Mouse (Mus musculus) frontal cortex, postnatal 25 days (tissue): ENCODE results near the gene Fndc3b.

Experiments
- DNase-seq, 2 experiments: peaks; one replicate each; pipeline ENCODE4 v3.0.0; 2022; ENCODE audit warnings: low spot score in 2 of 2

The Fndc3b gene

GRCm38 (mm10) chr3:27621176-27621575, 89.9 kb downstream of the Fndc3b start:
- DNase-seq = no peak

DNA sequence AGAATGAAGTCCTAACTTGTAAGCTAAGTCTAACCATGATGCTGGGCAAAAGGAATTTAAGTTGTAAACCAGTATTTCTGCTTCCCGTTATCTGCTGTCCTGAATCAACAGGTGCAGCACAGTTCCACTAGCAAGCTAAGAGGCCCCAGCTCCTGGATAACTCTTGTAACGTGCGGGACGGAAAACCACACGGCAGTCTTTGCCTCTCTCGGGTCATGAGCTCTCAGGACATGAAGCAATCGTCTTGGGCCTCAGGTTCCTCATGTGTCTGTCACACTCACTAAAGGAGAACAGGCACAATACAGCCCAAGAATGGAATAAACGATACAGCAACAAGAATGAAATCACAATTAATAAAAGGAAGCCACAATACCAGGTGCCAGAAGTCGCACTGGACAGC, 93.4 kb downstream of the Fndc3b start:
- no peak for DNase-seq

DNA sequence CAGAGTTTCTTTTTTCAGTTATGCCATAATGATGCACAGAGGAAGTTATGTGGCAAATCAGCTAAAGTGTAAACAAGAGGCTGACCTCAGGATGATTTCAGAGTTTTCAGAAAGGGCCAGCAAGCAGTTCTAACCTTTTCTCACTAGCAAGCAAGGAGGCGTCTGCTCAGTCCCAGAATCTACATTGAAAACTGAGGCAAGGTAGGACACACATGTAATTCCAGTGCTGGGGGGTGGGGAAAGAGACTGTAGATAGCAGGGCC, 93.9 kb downstream of the Fndc3b start:
- no peak for DNase-seq

DNA sequence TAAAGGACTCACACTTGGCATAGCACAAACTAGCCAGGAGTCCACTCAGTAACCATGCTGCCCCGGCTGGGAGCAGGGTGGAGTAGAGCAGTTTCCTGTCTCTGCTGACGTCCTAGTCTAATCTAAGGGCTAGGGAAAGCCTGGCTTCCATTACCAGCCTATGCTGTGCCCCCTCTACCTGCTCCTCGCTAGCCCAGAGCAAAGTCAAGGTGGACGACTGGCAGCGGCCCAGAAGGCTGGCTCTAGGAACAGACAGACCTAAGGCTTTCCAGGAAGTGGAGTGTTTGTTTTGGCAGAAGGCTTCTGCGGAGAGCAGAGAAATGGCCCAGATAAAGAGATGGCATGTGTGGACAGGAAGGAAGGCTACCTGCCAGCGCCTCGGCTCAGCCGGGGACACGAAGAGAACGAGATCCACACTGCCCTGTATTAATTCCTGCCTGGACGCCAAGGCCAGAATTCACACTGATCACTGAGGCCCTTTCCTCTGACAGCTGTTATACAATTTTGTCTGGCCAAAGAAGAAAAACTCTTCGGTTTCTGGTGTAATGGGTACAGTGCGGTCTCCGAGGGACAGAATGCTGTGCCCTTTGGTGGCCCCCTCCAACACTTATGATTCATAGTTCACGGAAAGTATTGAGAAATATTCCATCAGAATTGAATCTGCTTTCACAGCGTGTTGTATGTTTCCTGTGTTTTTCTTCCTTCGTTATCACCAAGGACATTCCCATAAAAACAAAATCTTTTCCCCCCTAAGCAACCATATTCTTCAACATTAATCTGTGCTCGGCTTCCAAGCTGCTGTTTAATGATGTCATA, 94.5 kb downstream of the Fndc3b start:
- DNase-seq = no peak

DNA sequence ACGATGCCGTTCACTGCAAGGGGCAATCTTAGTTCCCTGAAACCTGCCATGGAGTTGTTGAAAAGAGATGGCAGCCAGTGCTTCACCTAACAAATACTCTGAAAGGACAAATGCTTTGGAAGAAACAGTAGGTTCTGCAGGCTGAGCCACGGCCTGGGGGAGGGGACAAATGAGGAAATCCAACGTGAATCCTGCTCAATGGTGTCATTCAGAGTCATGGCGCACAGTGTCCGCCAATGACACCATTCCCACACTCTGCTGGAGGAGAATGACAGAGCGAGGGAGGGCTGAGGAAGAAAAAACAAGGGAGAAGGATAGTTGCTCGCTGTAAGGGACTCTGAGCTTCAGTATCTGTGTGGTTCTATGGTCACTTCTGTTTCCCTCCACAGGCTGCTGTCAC, 95.6 kb downstream of the Fndc3b start:
- DNase-seq = no peak

DNA sequence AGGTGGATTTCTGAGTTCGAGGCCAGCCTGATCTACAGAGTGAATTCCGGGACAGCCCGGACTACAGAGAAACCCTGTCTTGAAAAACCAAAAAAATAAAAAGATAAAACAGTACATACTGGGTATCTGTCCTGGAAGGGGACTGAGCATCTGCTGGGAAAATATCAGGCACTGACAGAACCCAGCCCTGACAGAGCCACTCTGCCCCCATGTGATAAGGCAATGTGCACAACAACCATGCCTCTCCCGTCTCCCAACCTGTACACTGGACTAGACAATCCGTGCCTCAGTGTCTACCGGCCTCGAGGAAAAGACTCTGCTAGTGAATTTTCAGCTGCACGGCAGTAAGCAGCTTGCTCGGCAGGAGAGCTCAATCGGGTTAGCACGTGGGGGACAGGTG, 97.3 kb downstream of the Fndc3b start:
- no peak for DNase-seq

DNA sequence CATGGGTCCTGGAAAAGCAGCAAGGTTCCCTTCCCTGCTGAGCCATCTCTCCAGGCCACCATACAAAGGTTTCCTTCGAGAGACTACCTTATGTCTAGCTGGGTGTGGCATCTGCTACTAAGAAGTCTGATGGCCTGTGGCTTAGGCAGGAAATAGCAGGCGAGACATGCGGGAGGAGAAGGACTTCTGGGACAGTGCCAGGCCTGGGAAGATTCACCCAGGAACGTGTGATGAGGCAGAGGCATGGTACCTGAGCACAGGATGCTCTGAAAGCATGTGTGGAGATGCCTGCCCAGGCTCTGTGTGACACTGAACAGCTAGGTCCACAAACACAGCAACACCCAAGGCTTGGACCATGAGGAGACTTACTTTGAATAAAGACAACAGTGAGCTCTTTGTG, 98.1 kb downstream of the Fndc3b start:
- no peak for DNase-seq

GRCm38 (mm10) chr3:27611986-27612385, 99.1 kb downstream of the Fndc3b start:
- DNase-seq = no peak

GRCm38 (mm10) chr3:27610547-27610946, 100.6 kb downstream of the Fndc3b start:
- no peak for DNase-seq

DNA sequence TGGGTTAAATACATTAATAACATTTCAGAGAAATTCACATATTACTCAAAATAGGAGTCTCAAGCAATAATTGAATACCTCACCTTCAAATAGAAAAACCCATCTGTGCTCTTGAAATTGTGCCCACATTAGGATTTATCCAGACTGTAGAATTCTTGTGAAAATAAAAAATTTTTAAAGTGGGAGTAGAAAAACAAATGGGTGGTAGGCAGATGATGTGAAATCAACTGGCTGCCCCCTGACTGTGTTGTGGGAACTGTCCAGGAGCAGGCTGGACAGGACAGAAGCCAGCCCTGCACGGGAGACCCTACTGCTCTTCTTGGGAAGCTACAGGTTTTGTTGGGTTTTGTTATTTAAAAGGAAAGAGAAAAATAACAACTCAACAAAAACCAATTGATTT, 101.0 kb downstream of the Fndc3b start:
- DNase-seq = no peak

- DNase-seq = no peak
These were observed 103.3 kb downstream of the Fndc3b start for GRCm38 (mm10) chr3:27607796-27608151.

DNA sequence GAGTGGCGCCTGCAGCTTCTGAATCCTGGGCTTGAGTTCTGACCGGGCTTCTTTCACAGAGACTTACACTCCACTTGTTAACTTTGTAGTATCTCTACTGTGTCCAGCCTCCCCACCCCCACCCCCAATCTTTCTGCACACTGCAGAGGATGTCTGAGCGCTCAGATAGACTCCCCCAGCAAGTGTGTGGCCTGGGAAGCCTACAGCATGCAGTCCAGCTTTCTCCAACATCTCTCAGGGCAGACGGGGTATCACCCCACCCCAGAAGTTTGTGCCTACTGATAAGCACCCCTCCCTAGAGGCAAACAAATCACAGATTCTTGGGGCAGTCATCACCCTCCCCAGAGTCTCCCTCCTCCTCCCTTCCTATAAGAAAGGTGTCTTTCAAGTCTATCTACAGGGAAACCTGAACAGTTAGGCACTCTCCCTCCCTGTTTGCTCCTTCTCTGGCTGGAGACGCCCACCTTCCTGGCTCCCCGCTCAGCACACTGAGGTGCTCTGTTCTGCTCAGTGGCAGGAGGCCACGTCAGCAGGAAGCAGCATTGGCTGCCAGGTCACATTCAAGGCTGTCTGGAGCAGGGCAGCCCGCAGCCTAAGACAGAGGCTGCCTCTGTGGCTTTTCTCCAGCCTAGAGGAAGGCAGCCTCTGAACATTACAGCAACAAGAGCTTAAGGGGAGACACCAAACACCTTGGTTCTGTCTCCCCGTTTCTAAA, 103.9 kb downstream of the Fndc3b start:
- no peak for DNase-seq

GRCm38 (mm10) chr3:27606626-27607025, 104.5 kb downstream of the Fndc3b start:
- no peak for DNase-seq

- no peak for DNase-seq
These were observed 105.5 kb downstream of the Fndc3b start for GRCm38 (mm10) chr3:27605613-27606012.

- DNase-seq = no peak
These were observed 106.0 kb downstream of the Fndc3b start for GRCm38 (mm10) chr3:27605081-27605480.

DNA sequence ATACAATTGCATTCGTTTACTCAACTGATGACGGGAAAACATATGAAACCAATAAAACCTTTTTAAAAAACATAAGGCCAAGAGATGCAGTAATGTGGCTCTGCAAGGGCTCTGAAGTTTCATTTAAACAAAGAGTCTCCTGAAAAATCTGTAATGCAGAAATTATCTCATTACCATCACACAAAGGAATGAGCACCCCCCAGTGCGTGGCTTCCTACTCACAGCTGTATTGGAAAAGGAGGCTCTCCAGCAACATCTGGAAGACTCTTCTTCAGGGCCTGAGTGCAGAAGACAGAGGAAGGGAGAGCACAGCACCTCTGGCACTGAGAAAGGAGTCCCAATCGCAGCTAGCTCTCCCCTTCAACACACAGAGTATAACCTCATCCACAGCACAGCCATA, 106.5 kb downstream of the Fndc3b start:
- no peak for DNase-seq

GRCm38 (mm10) chr3:27603905-27604620, 107.0 kb downstream of the Fndc3b start:
- no peak for DNase-seq

GRCm38 (mm10) chr3:27600645-27601044, 110.5 kb downstream of the Fndc3b start:
- no peak for DNase-seq

GRCm38 (mm10) chr3:27600197-27600596, 110.9 kb downstream of the Fndc3b start:
- DNase-seq = no peak

DNA sequence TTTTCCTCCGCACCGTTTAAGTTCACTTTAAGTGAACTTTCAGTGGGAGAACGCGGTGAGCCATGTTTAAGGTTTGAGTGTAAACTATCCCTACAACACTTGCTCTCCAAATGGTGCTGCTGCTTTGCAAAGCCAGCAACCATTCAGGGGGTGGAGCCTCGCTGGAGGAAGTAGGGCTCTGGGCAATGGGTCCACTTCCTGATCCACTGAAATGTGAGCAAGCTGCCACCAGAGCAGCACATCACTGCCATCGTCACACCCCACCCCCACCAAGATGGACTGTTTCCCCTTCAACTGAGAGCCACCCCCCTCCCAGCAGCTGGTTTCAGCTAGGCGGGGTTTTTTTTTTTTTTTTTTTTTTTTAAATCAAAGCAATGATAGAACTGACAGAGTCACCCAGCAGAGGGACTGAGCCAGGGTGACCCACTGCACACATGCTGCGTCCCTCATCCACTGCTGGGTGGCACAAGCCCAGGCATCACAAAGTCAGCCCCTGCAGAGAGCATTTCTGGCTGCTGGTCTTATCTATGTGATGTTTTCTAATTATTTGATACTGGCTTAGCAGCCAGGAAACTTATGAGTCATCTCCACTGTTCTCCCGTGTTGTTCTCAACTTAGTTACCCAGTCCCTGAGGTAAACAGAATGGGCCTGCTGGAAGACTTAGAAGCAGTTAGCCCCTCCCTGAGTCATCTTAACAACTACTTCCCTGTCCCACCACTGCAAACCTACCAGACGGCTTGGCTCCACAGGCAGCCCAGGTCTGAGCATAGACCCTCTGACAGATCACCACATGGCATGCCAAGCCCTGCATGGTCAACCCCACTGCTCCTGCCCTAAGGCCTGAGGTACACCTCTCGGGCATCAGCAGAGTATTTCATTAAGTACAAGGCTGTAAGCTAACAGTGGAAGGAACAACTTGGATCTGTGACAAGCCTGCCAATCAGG, 112.4 kb downstream of the Fndc3b start:
- no peak for DNase-seq

DNA sequence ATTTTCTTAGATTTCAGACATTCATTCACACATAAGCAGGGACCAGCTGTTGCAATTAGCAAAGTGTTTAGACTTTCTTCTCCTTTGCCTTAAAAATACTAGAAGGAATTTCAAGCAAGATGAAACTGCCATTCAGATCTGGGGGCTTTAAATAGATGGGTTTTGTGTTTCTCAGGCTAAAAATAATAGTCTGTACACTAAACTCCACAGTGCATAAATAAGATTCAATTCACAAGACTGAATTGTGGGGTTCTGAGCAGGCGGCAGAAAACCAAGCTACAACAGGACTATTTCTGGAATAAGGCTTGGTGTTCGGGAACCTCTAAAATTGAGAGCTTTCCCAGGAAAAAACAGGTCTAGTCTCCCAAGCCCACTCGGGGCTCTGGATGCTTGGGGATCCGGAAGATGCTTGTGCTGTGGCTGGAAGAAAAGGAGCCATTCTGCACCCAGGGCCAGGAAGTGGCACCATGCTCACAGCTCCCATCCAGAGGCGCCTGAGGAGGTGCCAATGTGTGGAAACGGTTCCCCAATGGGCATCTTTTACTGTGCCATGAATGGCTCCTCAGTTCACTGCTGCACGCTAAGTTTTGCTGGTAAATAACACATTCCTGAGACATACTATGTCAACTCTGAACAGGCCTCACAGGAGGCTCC, 117.5 kb downstream of the Fndc3b start:
- no peak for DNase-seq
